Mouse (Mus musculus) testis, postnatal 10 days (tissue): Measurements from ENCODE around the gene E2f2.
A peak's percentile ranks its signal among the peaks of the same experiment; 100 is the strongest.

ENCODE experiments used
- DNase-seq: peaks from one replicate; pipeline ENCODE4 v3.0.0; 2021; ENCODE audit warnings: low spot score

E2f2 gene

DNA sequence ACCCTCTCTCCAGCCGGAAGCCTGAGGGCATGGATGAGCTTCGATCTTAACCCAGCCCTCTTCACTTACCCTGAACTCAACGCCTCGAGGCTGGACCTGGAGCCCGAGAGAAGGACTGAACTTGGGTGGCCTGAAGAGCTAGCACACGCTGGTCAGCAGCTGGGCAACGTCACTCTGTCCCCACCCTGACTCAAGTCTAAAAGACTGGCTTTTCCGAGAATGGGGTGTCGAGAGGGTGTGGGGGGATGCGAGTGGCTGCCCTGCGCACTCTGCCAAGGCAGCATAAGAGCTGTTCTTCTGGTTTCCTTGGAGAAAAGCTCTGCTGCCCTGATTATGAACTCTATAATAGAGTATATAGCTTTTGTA, 27.3 kb upstream of the E2f2 start:
- no peak for DNase-seq

DNA sequence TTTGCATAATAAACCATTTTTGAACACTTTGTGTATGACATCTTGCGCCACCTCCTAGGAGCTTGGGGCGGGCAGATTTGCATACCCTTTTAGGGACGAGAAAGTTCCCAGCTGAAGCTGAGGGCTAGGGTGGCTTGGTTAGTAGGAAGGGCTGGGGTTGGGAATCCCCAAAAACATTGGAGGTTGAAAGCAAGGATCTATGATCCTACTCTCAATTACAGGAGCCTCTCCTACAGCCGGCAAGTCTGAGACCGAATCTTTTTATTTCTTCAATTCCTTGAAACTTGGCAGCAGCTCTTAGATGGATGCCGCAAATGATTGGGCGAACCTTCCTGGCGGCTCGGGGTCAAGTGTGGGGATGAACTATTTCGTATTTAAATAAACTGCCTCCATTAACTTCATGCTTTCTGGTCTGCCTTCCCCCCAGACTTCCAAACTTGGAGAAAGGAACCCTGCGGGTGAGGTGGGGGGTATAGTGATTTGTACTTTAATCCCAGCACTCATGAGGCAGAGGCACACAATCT, 26.8 kb upstream of the E2f2 start:
- DNase-seq = no peak

DNA sequence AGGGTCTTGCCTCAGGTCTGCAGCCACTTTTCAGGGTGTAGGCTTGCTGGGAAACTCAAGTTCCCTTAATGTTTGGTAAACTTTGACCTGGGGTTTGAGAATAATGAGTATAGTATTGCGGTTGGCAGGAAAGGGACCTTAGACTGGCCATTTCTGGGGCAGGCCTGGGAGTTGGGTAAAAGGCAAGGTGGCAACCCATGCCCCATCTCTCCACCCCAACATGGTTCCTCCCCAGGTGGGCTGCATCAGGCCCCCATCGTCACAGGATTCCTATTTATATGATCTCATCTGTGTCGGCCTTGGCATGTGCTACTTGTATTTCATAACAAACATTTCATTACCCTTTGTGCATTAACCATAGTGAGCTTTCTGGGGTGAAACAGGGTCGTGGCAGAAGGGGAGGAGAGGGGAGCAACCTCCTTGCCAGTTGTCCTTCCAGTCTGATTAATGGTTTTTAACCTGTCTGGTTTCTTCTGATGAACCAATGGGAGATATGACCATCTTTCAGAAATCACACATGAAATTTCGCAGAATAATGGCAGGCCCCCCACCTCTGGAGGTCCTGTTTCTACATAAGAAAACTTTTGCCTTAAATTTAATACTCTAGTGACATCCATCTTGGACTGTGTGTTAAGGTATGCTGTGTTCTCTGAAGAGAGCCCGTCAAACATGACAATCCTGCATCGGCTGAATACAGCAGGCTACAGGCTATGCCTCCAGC, 26.0 kb upstream of the E2f2 start:
- no peak for DNase-seq

DNA sequence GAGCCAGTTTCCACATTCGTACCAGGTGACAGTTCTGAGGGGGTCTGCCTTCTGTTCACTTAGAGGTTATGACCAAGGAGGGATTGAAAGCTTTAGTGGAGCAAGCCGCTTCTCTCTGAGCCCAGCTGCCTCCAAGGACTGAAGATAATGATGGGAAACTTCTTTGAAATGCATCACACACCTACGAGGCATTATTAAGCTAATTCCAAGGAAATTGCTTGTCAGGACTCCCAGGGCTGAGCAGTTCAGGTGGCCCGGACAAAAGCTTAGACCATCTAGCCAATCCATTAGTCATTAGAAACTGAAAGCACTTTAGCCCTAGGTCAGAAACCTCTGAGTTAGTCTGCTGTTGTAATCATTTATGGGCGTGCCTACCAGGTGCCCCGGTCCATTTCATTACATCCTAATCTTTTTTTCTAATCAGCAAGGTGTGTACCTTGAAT, 25.5 kb upstream of the E2f2 start:
- DNase-seq = no peak

DNA sequence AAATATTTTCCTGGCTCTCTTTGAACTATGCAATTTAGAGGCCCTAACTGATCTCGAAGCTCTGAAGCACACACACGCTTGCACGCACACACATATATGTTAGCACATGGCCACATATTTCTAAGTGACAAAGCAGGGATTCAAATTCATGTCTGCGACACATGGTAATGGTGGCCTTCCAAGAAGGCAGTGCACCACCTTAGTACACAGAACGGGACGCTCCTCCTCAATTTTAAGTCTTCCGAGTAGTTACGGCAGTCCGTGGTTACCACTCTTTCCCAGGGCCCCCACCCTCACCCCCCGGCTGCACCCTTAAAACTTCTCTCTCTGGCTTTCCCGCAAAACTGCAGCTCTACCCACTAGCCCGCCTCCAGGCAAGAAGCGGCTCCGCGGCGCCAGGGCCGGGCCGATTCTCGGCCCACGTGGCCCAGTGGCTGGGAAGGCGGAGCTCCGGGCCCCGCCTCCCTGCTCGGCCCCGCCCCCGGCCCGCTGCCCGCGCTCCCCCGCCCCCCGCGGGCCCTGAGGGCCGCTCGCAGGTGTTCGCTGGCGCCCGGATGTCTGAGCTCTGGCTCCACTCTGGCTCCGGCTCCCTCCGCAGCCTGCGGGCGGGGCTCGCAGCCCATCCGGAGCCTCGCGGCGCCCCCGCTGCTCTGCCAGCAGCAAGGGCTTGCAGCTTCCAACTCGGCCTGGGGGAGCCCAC, 24.6 kb upstream of the E2f2 start:
- DNase-seq = peak; percentile 88

DNA sequence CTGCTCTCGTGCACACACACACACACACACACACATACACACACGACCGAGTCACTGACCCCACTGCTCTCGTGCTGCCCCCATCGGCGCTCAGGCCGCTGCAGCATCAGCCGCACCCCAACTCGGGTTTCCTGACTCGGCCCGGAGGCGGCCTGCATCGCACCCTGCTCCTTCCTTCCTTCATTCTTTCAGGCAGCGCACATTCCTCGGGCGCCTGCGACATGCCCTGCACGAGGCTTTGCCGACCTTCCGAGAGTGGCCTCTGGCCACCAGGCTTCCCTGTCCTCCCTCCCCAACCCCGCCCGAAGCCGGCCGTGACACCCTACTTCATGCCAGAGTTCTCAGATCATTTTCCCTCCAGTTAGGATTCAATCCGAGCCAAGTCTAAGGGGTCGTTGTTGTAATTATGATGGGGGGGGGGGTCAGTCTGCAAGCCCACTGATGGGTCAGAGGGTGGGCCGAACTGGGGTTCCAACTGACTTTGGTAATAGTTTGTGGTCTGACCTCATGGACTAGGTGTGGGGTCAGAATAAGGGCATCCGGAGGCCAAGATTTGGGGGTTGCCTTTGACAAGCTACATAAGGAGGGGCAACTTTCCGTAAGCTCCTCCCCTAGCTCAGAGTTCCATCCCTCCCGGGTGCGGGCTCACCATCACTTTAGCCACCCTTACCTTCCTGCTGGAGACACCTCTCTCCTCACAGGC, 23.7 kb upstream of the E2f2 start:
- peak; percentile 68 for DNase-seq

DNA sequence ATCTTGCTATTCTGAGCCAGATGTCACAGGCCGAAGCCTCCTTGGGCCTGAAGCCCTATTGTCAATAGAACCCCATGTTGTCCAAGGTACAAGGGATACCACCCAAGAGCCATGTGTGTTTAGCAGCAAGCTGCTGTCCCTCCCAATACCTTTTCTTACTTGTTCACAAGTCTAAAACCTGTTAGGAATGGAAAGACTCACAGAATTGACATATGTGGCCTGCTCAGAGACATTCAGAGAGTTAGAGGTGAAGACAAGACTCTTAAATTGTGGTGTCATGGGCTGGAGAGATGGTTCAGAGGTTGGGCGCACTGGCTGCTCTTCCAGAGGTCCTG, 23.2 kb upstream of the E2f2 start:
- DNase-seq = no peak

DNA sequence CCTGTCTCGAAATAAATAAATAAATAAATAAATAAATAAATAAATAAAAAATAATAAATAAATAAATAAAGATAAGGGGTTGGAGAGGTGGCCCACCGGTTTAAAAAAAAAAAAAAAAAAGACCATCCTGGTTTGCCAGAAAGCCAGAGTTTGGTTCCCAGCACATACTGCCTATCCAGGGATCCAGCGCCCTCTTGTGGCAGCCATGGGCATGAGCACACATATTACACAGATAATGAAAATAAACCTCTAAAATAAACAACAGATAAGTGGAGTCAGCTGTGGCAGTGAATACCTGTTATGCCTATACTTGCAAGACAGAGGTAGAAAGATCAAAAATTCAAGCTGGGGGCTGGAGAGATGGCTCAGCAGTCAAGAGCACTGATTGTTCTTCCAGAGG, 22.5 kb upstream of the E2f2 start:
- DNase-seq = peak; percentile 84

DNA sequence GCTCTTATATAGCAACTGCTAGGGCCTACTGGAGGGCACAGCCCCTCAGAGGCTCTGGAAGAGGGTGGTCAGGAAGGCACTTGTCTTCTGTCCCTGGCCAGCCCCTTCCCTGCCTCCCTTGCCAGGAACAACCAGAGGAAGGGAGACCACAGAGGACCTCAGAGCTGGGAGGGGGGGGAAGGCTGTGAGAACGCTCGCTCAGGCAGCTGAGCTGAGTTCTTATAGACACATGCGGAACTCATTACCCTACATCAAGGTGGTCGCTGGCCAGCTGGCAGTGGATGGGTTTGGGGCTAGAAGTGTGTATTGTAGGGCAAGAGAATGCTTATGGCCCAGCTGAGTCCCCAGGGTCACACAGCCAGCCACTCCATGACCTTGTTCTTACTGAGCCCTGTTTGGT, 21.6 kb upstream of the E2f2 start:
- no peak for DNase-seq

DNA sequence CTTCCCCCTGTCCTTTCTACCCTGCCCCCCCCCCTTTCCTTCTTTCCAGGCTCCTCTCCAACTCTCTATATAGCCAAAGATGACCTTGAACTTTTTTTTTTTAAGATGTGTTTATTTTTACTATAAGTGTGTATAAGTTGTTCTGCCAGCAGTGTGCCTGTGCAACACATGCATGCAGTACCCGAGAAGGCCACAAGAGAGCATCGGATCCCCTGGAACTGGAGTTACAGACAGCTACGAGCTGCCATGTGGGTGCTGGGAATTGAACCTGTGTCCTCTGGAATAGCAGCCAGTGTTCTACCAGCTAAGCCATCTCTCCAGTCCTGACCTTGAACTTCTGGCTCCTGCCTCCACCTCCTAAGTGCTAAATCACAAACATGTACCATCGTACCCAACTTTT, 19.4 kb upstream of the E2f2 start:
- no peak for DNase-seq

DNA sequence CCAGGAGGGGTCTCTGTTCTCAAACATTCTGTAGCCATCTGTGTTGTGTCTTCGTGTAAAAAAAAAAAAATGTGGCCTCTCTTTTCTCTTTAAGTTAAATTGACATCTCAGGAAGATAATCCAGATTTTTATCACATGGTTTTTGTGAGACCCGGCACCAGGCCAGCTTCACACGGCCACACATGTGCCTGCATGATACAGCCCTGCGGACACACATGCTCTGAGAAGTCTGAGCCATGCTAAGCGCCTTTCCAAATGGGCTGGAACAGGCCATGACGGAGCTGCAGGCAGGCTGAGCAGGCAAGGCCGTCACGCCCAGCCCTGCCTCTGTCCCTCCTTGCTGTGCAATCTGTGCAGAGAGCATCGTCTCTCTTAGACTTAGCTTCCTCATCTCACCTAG, 17.7 kb upstream of the E2f2 start:
- no peak for DNase-seq

DNA sequence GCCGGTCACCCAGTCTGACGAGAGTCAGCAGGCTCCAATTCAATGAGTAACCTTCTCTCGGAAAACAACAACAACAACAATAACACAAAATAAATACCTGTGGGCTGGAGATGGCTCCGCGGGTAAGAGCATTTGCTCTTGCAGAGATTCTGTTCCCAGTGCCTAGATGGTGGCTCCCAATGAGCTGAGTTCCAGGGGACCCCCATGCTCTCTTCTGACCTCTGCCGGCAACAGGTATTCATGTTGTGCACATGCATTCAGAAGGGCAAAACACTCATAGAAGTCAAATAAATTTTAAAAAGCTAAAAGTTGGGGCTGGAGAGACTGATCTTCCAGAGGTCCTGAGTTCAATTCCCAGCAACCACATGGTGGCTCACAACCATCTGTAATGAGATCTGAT, 13.7 kb upstream of the E2f2 start:
- DNase-seq = no peak

DNA sequence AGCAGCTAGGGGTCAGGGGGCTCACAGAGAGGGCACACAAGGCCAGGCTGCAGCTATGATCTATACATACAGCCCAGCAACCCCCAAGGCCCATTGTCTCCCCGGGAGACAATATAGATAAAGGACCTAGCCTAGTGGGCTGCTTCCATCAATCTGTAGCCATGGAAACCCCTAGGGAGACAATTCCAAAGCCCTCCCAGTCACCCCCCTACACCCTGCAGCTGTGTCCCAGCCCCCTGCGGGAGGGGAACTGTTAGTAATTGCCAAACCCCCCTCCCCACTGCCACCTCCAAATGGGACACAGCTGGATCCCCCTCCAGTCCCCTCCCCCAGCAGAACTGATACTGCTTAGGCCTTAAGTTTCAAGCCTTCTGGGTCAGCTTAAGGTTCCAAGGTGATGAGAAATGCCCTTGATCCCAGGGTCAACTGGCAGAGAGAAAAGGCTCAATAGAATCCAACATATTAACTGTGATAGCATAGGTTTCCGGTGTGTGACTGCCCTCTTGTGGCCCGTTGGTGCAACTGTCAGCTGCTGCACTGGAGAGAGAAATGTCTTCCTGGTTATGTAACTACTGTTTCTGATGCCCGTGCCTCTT, 12.3 kb upstream of the E2f2 start:
- peak; percentile 83 for DNase-seq

DNA sequence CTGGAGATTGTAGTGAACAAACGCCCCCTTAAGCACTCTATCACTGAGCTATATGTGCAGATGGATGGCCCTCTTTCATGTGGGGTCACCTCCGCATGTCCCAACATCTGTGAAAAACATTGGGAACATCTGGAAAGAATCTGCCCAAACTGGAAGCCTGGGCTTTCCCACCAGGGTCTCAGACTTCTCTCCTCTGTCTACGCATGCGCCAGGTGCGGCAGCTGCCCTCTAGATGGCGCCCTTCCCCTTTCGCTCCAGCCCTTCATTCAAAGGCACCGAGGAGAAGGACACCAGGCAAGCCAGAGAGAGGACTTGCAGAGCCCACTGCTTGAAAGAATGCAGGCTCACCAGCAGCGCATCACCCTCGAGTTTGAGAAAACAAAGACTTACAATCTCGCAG, 8.7 kb upstream of the E2f2 start:
- peak; percentile 92 for DNase-seq

DNA sequence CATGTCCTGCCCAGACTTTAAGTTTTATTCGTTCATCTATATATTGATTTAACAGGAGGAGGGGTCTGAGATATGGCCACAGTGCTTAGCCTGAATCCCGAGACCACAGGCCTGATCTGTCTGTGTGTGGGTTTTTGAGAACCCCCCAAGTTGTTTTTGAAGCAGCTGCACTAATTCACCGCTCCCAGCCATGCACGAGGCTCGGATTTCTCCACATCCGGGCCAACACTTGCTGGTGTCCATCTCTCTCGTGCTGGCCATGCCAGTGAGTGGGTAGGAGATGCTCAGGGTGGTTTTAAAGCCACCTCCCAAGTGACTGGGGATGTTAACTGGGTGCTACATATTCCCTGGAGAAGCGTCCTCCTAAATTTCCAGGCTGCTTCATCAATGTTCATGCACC, 7.2 kb upstream of the E2f2 start:
- no peak for DNase-seq

DNA sequence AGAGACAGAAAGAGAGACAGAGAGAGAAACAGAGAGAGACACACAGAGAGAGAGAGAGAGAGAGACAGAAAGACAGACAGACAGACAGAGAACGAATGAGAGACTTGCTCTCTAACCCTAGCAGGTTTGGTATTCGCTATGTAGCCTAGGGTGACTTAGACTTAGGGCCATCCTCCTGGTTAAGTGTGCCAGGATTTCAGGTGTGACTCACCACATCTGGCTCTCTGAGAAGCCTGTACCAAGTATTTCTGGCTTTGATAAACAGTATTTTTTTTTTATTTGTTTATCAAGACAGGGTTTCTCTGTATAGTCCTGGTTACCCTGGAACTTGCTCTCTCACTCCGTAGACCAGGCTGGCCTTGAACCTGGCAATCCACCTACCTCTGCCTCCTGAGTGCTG, 4.5 kb upstream of the E2f2 start:
- DNase-seq = no peak

DNA sequence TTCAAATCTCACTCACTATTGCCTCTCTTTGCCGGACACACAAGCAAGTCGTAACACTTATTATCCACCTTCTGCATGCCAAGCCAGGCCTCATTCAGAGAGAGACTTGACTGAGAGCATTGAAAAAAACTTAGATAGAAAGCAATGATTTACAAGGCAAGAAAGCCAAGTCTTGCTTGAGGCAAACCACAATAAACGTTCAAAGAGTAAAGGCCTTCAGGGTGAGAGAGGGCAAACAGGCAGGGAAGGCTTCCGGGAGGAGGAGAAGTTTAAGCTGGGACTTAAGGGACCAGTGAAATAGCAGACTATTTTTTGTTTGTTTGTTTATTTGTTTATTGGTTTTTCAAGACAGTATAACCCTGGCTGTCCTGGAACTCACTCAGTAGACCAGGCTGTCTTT, 1.8 kb upstream of the E2f2 start:
- DNase-seq = no peak

DNA sequence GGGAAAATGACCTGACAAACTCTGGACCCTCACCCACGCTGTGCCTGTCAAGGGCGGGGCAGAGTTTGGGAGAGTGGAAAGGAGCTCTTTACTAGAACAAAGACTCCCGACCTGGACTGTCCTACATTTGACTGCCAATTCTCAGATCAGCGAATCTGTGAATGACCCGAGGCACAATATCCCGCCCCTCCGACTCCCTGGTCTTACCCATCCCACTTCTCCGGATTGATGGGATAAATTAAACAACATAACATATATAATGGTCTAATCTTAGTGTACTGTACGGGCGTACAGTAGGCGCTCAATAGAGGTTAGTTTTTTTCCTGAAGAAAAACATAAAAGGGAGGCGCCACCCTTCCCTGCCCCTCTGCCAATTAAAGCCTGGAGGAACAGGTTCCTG, 739 bp upstream of the E2f2 start:
- DNase-seq = no peak

DNA sequence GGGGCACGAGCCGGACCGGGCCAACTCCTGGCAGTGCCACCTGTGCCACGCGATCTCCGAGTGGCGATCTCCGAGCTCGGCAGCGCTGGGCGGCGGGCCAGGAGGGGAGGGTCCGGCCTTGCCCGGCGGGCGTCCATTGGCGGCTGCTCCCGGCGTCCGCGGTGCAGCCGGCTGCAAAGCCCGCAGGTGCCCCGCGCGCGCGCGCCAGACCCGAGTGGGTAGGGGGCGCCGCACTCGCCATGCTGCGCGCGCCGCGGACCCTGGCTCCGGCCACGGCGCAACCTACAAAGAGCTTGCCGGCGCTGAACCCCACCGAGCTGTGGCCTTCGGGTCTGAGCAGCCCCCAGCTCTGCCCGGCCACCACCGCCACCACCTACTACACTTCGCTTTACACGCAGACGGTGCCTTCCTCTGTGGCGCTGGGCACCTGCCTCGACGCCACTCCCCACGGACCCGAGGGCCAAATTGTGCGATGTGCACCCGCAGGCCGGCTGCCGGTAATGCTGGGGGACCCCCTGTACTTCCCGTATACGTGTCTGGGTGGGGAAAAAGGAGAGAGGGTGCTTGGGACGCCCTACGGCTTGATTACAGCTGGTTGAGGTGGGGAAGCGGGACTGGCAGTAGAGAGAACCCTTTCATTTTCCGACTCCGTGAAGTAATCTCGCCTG, 482 bp downstream of the E2f2 start:
- peak; percentile 83 for DNase-seq

DNA sequence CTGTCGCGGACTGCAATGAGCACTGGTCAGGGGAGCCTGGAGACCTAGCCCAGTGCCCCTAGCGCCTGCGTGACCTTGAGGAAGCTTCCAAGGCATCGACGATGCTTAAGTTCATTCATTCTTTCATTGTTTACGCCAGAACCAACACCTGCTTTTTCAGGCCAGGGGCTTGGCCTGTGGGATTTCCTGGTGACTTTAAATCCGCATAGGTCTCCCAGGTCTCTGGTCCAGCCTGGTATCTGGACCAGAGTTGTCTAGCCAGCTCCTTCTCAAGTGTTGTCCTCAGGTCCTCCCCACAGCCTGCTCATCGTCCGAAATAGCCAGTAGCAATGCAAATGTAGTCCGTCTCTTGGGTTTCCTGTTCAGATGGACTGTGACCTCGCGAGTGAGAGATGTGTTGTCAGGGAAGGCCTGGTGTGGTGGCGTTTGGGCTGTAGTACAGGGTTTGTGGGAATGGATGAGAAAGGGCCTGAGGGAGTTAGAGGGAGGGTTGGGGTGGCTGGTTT, 1.1 kb downstream of the E2f2 start:
- DNase-seq = no peak

DNA sequence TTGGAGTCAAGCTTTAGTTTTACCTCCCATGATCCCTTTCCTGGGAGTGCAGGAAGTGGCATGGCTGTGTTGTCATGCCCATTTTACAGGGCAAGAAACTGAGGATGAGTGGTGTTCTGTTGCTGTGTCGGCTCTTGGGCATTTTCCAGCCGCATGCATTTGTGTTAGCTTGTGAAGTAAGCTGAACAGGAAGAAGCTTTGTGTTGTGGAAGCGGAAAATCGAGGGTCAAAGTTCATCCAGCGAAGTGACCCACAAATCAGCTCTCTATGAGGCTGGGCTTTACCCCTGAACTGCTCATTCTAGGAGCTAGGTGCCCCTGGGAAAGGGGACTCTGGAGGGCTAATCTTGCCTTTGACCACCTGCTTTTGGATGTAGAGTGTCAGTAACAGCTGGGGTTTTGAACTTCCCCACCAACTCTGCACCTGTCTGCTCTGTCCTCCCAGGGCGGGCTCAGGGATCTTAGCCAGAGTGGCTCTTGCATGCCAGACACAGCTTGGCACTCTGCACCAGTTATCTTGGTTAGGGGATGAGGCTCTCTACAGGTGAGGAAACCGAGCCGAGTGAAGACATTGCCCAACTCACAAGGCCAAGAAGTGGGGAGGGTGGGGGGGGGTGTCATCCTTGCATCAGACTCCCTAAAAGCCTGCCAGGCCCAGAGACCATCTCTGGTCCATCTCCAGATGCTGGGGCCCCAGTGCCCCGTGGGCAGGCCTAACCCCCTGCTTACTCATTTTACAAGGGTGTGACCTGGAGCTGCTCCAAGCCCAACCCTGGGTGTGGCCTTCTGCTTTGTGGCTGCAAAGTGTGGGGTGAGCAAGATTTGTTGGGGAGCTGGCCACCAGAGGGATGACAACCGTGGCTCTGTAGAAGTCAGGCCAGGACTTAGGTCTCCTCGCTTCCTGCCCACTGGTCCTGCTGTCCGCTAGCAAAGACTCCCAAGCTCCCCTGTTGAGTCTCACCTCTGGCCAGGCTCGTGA, 2.3 kb downstream of the E2f2 start:
- DNase-seq = no peak
